Mouse (Mus musculus) duodenum, adult 2 months (tissue): ENCODE measurements around the gene Dlg1. TPM values are rescaled to one million over a fixed set of nuclear protein-coding genes. Genes with fewer than 3 reads are reported as not detected.

Experiments used
- polyA plus RNA-seq: library from polyadenylated mRNA; depleted of rRNA; stranded (reverse); fragments of >200 nt; gene quantifications from 2 replicates; pipeline ENCODE4 v1.2.3, GENCODE M21; 2012; ENCODE audit warnings: low replicate concordance; rRNA removed

Gene Dlg1
- polyA plus RNA-seq = 4.0 and 5.9 TPM in 2 replicates

GRCm38 (mm10) chr16:31663379-31664286 lies at the start of gene Dlg1:
Dlg1 (plus strand) TSS chr16:31663443.

GRCm38 (mm10) chr16:31878573-31879257 lies 215.5 kb downstream of the Dlg1 start, which contains the start of gene Meltf:
Meltf (plus strand) TSS chr16:31878810.

Other genes starting within 250 kb of the Dlg1 start
- 102 and 105 TPM in 2 replicates for gene Bdh1, start 241.2 kb upstream of the Dlg1 start, polyA plus RNA-seq
- gene Meltf, start 215.4 kb downstream of the Dlg1 start, polyA plus RNA-seq = 0.11 TPM in 1 of 2 replicates, not detected in the other